Mouse (Mus musculus): ENCODE results near the gene Celf2.
"Not testable (repeated sequence)": the region's sequence is repeated elsewhere in the genome, so short reads cannot be mapped to it uniquely, and the experiment has no call there.

Celf2 gene

GRCm38 (mm10) chr2:7509463-7509862 lies at the start of gene Celf2:
Gene Celf2 (minus strand): TSS chr2:7509563.
- not testable (repeated sequence) for DNase-seq (ENCODE audit: low read depth in 2 of 2, low spot score in 2 of 2)

- no peak for DNase-seq (ENCODE audit: low read depth in 2 of 2, low spot score in 2 of 2)
Measured at GRCm38 (mm10) chr2:7555144-7555892, 46.0 kb upstream of the Celf2 start.

GRCm38 (mm10) chr2:7554601-7555000 lies 45.2 kb upstream of the Celf2 start:
- DNase-seq (ENCODE audit: low read depth in 2 of 2, low spot score in 2 of 2) = no peak

- no peak for DNase-seq (ENCODE audit: low read depth in 2 of 2, low spot score in 2 of 2)
Measured at GRCm38 (mm10) chr2:7552887-7553286, 43.5 kb upstream of the Celf2 start.

- no peak for DNase-seq (ENCODE audit: low read depth in 2 of 2, low spot score in 2 of 2)
Measured at GRCm38 (mm10) chr2:7548886-7549285, 39.5 kb upstream of the Celf2 start.

- no peak for DNase-seq (ENCODE audit: low read depth in 2 of 2, low spot score in 2 of 2)
Measured at GRCm38 (mm10) chr2:7534615-7535204, 25.3 kb upstream of the Celf2 start.

- no peak for DNase-seq (ENCODE audit: low read depth in 2 of 2, low spot score in 2 of 2)
Measured at GRCm38 (mm10) chr2:7534195-7534594, 24.8 kb upstream of the Celf2 start.

- no peak for DNase-seq (ENCODE audit: low read depth in 2 of 2, low spot score in 2 of 2)
Measured at GRCm38 (mm10) chr2:7531185-7531960, 22.0 kb upstream of the Celf2 start.

GRCm38 (mm10) chr2:7530461-7531184 lies 21.3 kb upstream of the Celf2 start:
- DNase-seq (ENCODE audit: low read depth in 2 of 2, low spot score in 2 of 2) = no peak

GRCm38 (mm10) chr2:7529637-7530036 lies 20.3 kb upstream of the Celf2 start:
- DNase-seq (ENCODE audit: low read depth in 2 of 2, low spot score in 2 of 2) = no peak

GRCm38 (mm10) chr2:7526696-7527095 lies 17.3 kb upstream of the Celf2 start:
- DNase-seq (ENCODE audit: low read depth in 2 of 2, low spot score in 2 of 2) = no peak

- DNase-seq (ENCODE audit: low read depth in 2 of 2, low spot score in 2 of 2) = no peak
Measured at GRCm38 (mm10) chr2:7519473-7519872, 10.1 kb upstream of the Celf2 start.

GRCm38 (mm10) chr2:7493420-7493819 lies 15.9 kb downstream of the Celf2 start:
- DNase-seq (ENCODE audit: low read depth in 2 of 2, low spot score in 2 of 2) = no peak

- DNase-seq (ENCODE audit: low read depth in 2 of 2, low spot score in 2 of 2) = no peak
Measured at GRCm38 (mm10) chr2:7484974-7485373, 24.4 kb downstream of the Celf2 start.

GRCm38 (mm10) chr2:7482062-7482461 lies 27.3 kb downstream of the Celf2 start:
- DNase-seq (ENCODE audit: low read depth in 2 of 2, low spot score in 2 of 2) = no peak

- DNase-seq (ENCODE audit: low read depth in 2 of 2, low spot score in 2 of 2) = no peak
Measured at GRCm38 (mm10) chr2:7460329-7461056, 48.9 kb downstream of the Celf2 start.

GRCm38 (mm10) chr2:7438721-7439282 lies 70.6 kb downstream of the Celf2 start:
- no peak for DNase-seq (ENCODE audit: low read depth in 2 of 2, low spot score in 2 of 2)

- DNase-seq (ENCODE audit: low read depth in 2 of 2, low spot score in 2 of 2) = no peak
Measured at GRCm38 (mm10) chr2:7426481-7426880, 82.9 kb downstream of the Celf2 start.

- no peak for DNase-seq (ENCODE audit: low read depth in 2 of 2, low spot score in 2 of 2)
Measured at GRCm38 (mm10) chr2:7400530-7400929, 108.8 kb downstream of the Celf2 start.

- no peak for DNase-seq (ENCODE audit: low read depth in 2 of 2, low spot score in 2 of 2)
Measured at GRCm38 (mm10) chr2:7395935-7396334, 113.4 kb downstream of the Celf2 start.
